Mouse (Mus musculus) cortical plate, adult 2 months (tissue): Measurements from ENCODE around the gene Pcbp3.

Source experiments
- CTCF ChIP-seq: fragments of 200-500 bp; IDR thresholded peaks from 2 replicates; pipeline ENCODE4 v1.5.1; 2011; ENCODE audit warnings: mild to moderate bottlenecking, control low read depth, low read length; ENCODE audit not compliant: insufficient read depth; ENCODE audit errors: extremely low read depth
- POLR2A ChIP-seq: fragments of 200-500 bp; IDR thresholded peaks from 2 replicates; pipeline ENCODE4 v1.6.1; 2011; ENCODE audit warnings: mild to moderate bottlenecking, low read length, control low read depth; ENCODE audit not compliant: insufficient read depth; ENCODE audit errors: extremely low read depth

DNA sequence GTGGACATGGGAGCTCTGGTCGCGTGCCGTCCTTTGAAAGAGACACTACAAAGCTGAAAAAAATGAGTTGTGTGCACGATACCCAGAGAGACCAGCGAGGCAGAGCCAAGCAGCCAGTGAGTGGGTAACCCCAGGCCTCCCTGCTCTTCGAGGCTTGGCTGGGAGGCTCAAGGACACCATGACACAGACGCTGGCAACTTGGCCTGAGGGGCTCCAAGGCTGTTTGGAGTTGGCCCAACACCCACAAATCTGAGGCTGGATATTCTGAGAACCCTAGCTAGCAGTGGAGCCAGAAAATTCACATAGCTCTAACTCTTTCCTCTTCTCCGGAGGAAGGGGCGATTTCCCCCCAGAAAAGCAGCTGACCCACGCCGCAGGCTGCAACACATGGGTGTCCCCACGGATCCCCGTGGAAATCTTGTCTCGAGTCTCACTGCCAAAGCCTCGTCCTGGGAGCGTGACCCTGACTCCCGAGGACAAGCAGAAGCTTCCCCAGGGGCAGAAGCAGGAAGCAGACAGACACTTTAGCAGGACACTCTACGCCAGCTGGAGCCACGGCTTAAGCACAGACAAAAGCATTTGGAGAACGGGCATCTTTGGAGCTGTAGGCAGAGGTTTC, 230.0 kb downstream of the Pcbp3 start:
- TF ChIP-seq CTCF (no peak), POLR2A (no peak)
